Mouse (Mus musculus) induced T-regulatory cell, adult 2 months (primary cell): ENCODE measurements around the gene Eef1a2.

Experiments used
- DNase-seq: peaks from one replicate; pipeline ENCODE4 v3.0.0-alpha.2; 2012; ENCODE audit warnings: low read depth

Eef1a2 gene

GRCm38 (mm10) chr2:181133837-181134590, 22.8 kb downstream of the Eef1a2 start:
- no peak for DNase-seq

- no peak for DNase-seq
These were observed 26.6 kb downstream of the Eef1a2 start for GRCm38 (mm10) chr2:181130245-181130644.

- no peak for DNase-seq
These were observed 27.9 kb downstream of the Eef1a2 start for GRCm38 (mm10) chr2:181128963-181129362.

- no peak for DNase-seq
These were observed 29.0 kb downstream of the Eef1a2 start for GRCm38 (mm10) chr2:181127786-181128185.

- DNase-seq, result no peak
These were observed 30.9 kb downstream of the Eef1a2 start for GRCm38 (mm10) chr2:181125726-181126455.

GRCm38 (mm10) chr2:181122642-181123041, 34.2 kb downstream of the Eef1a2 start:
- DNase-seq, result no peak

GRCm38 (mm10) chr2:181120922-181121449, 35.8 kb downstream of the Eef1a2 start:
- no peak for DNase-seq

GRCm38 (mm10) chr2:181119952-181120351, 36.9 kb downstream of the Eef1a2 start:
- DNase-seq, result no peak

GRCm38 (mm10) chr2:181116436-181116835, 40.4 kb downstream of the Eef1a2 start:
- no peak for DNase-seq

- DNase-seq, result no peak
These were observed 41.4 kb downstream of the Eef1a2 start for GRCm38 (mm10) chr2:181115367-181115766.

- DNase-seq, result no peak
These were observed 43.0 kb downstream of the Eef1a2 start for GRCm38 (mm10) chr2:181113762-181114361.

GRCm38 (mm10) chr2:181111665-181112064, 45.1 kb downstream of the Eef1a2 start:
- no peak for DNase-seq

- no peak for DNase-seq
These were observed 52.7 kb downstream of the Eef1a2 start for GRCm38 (mm10) chr2:181104111-181104510.

GRCm38 (mm10) chr2:181102161-181102560, 54.7 kb downstream of the Eef1a2 start:
- DNase-seq, result no peak

- no peak for DNase-seq
These were observed 55.2 kb downstream of the Eef1a2 start for GRCm38 (mm10) chr2:181101626-181102025.

- no peak for DNase-seq
These were observed 56.7 kb downstream of the Eef1a2 start for GRCm38 (mm10) chr2:181100087-181100486.
